Mouse (Mus musculus) ES-Bruce4 (cell line): ENCODE measurements around the gene Ralb.

Experiments used
- CTCF ChIP-seq: IDR thresholded peaks from one replicate; pipeline ENCODE4 v1.8.1; 2011; ENCODE audit warnings: low read depth, low read length
- EP300 ChIP-seq: IDR thresholded peaks from 2 replicates; pipeline ENCODE4 v1.6.1; 2011; ENCODE audit warnings: low read depth, low read length; ENCODE audit not compliant: insufficient read depth
- POLR2A ChIP-seq: IDR thresholded peaks from one replicate; pipeline ENCODE4 v1.8.1; 2011; ENCODE audit warnings: low read length; ENCODE audit not compliant: insufficient read depth

DNA sequence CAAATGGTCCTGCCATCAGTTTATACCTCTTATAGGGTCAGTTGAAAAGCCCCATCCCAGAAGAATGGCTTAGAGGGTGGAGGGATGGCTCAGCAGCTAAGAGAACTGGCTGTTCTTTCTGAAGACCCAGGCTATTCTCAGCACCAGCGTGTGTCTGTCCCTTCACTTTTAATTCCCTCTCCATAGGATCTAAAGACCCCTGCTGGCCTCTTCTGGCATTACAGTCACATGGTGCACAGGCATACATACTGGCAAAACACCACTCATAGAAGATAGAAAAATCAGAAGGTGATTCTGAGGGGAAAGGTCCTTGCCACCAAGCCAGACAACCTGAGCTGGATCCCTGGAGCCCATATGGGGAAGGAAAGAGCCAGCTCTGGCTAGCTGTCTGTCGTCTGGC, 41.2 kb downstream of the Ralb start:
- no peak for TF ChIP-seq POLR2A
- no peak for TF ChIP-seq CTCF
- TF ChIP-seq EP300 = no peak
